Mouse (Mus musculus): Measurements from ENCODE around the gene Gm17349.

DNA sequence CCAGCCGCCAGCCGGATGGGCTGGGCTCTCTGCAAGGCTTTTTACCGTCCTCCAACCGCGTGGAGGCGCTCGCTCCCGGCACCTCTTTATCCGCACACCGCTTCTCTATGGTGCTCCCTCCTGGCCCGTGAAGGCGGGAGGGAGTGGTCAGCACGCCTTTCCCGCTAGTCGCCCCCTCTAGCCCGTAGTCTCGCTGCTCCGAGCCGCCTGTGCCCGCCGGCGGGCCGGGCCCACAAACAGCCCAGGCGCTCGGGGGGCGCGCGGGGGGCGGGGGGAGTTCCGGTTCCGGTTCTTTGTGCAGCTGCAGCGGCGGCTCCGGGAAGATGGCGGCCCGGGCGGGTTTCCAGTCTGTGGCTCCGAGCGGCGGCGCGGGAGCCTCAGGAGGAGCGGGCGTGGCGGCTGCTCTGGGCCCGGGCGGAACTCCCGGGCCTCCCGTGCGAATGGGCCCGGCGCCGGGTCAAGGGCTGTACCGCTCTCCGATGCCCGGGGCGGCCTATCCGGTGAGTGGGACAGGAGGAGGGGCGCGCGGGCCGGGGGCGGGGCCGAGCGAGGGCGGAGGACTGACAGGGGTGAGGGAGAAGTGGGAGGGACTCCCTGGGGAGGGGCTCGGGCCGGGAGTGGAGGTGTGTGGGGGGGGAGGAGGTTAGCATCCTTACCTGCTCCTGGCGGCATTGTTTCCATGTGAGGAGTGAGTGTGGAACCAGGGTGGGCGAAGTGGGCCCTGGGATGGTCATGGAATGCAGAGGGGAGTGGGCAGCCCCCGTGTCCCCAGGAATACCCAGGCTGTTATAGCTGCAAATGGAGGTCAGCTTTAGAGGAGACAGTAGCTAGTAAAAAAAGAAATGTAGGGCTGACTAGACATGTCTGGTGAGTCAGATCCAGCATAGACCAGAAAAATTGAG is 3.0 kb downstream of the Gm17349 start, which contains the start of gene Smarcd1:
- TF ChIP-seq CTCF (IDR thresholded peaks at IDR 0.05; ENCODE audit: extremely low read depth, insufficient read length, insufficient replicate concordance, low read depth, low read length) (peak; percentile 92), POLR2A (IDR thresholded peaks at IDR 0.05; ENCODE audit: low read depth, low read length) (no peak; the same call in 1 of the 2 replicates)

Measured in small intestine, adult 2 months (tissue).